Mouse (Mus musculus): ENCODE measurements at regions not wholly inside any gene's neighbourhood (a gene's known extent, or its start where the extent isn't known, plus 50 kb on each side); places are given as distances from the start of the nearest gene placed in this dataset.

- Histone ChIP-seq H3K4me1 (ENCODE audit: control insufficient read depth, insufficient read depth, low read length) (no peaks in the 10 kb centered on the region), H3K4me3 (replicated peaks; ENCODE audit: extremely low read depth, low read depth, low read length) (no peak overlapping the region)
- WGBS, result 71% methylated on average over 9 of the region's 9 CpGs
- DNase-seq, result no peak
- TF ChIP-seq CTCF (IDR thresholded peaks at IDR 0.05; ENCODE audit: insufficient read depth, low read length), result no peak
- TF ChIP-seq POLR2A (IDR thresholded peaks at IDR 0.05; ENCODE audit: borderline replicate concordance, extremely low read depth, low read depth, low read length), result no peak
Observed at GRCm38 (mm10) chr16:78170627-78171605, 130.4 kb upstream of the Cxadr start.

- no peaks in the 10 kb centered on the region for H3K4me1 ChIP-seq (ENCODE audit: control insufficient read depth, insufficient read depth, low read length)
- no peak overlapping the region for H3K4me3 ChIP-seq (replicated peaks; ENCODE audit: extremely low read depth, low read depth, low read length)
- DNase-seq, result no peak
- 68% methylated on average over 3 of the region's 3 CpGs for WGBS
- TF ChIP-seq CTCF (IDR thresholded peaks at IDR 0.05; ENCODE audit: insufficient read depth, low read length) (no peak), POLR2A (IDR thresholded peaks at IDR 0.05; ENCODE audit: borderline replicate concordance, extremely low read depth, low read depth, low read length) (no peak)
Observed at GRCm38 (mm10) chr16:78156876-78157232, 144.4 kb upstream of the Cxadr start.

- DNase-seq, result no peak
- WGBS, result 29% methylated on average over 7 of the region's 7 CpGs
- H3K4me1 ChIP-seq (ENCODE audit: control insufficient read depth, insufficient read depth, low read length), result no peaks in the 10 kb centered on the region
- TF ChIP-seq CTCF (IDR thresholded peaks at IDR 0.05; ENCODE audit: insufficient read depth, low read length) (no peak), POLR2A (IDR thresholded peaks at IDR 0.05; ENCODE audit: borderline replicate concordance, extremely low read depth, low read depth, low read length) (no peak)
- no peak overlapping the region for H3K4me3 ChIP-seq (replicated peaks; ENCODE audit: extremely low read depth, low read depth, low read length)
Observed at GRCm38 (mm10) chr16:78156138-78156875, 145.0 kb upstream of the Cxadr start.

- Histone ChIP-seq H3K4me3 (replicated peaks; ENCODE audit: extremely low read depth, low read depth, low read length) (no peak overlapping the region), H3K4me1 (ENCODE audit: control insufficient read depth, insufficient read depth, low read length) (no peaks in the 10 kb centered on the region)
- DNase-seq, result no peak
- WGBS, result 63% methylated on average over 2 of the region's 2 CpGs
- no peak for TF ChIP-seq CTCF (IDR thresholded peaks at IDR 0.05; ENCODE audit: insufficient read depth, low read length)
- no peak for TF ChIP-seq POLR2A (IDR thresholded peaks at IDR 0.05; ENCODE audit: borderline replicate concordance, extremely low read depth, low read depth, low read length)
Observed at GRCm38 (mm10) chr16:78153899-78154605, 147.2 kb upstream of the Cxadr start.

GRCm38 (mm10) chr16:78144146-78144545, 157.1 kb upstream of the Cxadr start:
- Histone ChIP-seq H3K4me3 (replicated peaks; ENCODE audit: extremely low read depth, low read depth, low read length) (no peak overlapping the region), H3K4me1 (ENCODE audit: control insufficient read depth, insufficient read depth, low read length) (no peaks in the 10 kb centered on the region)
- no peak for TF ChIP-seq CTCF (IDR thresholded peaks at IDR 0.05; ENCODE audit: insufficient read depth, low read length)
- no peak for TF ChIP-seq POLR2A (IDR thresholded peaks at IDR 0.05; ENCODE audit: borderline replicate concordance, extremely low read depth, low read depth, low read length)
- WGBS, result 36% methylated on average over 1 of the region's 1 CpGs
- DNase-seq, result no peak

- WGBS, result 37% methylated on average over 5 of the region's 5 CpGs
- H3K4me1 ChIP-seq (ENCODE audit: control insufficient read depth, insufficient read depth, low read length), result no peaks in the 10 kb centered on the region; the same call in 1 of the 2 replicates
- TF ChIP-seq CTCF (IDR thresholded peaks at IDR 0.05; ENCODE audit: insufficient read depth, low read length) (no peak), POLR2A (IDR thresholded peaks at IDR 0.05; ENCODE audit: borderline replicate concordance, extremely low read depth, low read depth, low read length) (no peak)
- H3K4me3 ChIP-seq (replicated peaks; ENCODE audit: extremely low read depth, low read depth, low read length), result no peak overlapping the region
- DNase-seq, result no peak
Observed at GRCm38 (mm10) chr16:78135501-78135900, 165.8 kb upstream of the Cxadr start.

- H3K4me1 ChIP-seq (ENCODE audit: control insufficient read depth, insufficient read depth, low read length), result no peaks in the 10 kb centered on the region; the same call in 1 of the 2 replicates
- DNase-seq, result no peak
- 64% methylated on average over 7 of the region's 7 CpGs for WGBS
- TF ChIP-seq CTCF (IDR thresholded peaks at IDR 0.05; ENCODE audit: insufficient read depth, low read length) (no peak), POLR2A (IDR thresholded peaks at IDR 0.05; ENCODE audit: borderline replicate concordance, extremely low read depth, low read depth, low read length) (no peak)
- no peak overlapping the region for H3K4me3 ChIP-seq (replicated peaks; ENCODE audit: extremely low read depth, low read depth, low read length)
Observed at GRCm38 (mm10) chr16:78134531-78134930, 166.8 kb upstream of the Cxadr start.

GRCm38 (mm10) chr16:78121668-78122067, 179.6 kb upstream of the Cxadr start:
- no peak for DNase-seq
- TF ChIP-seq POLR2A (IDR thresholded peaks at IDR 0.05; ENCODE audit: borderline replicate concordance, extremely low read depth, low read depth, low read length), result no peak
- TF ChIP-seq CTCF (IDR thresholded peaks at IDR 0.05; ENCODE audit: insufficient read depth, low read length), result no peak
- no peaks in the 10 kb centered on the region for H3K4me1 ChIP-seq (ENCODE audit: control insufficient read depth, insufficient read depth, low read length)
- H3K4me3 ChIP-seq (replicated peaks; ENCODE audit: extremely low read depth, low read depth, low read length), result no peak overlapping the region
- WGBS, result 53% methylated on average over 1 of the region's 1 CpGs

GRCm38 (mm10) chr16:78120346-78120899, 180.9 kb upstream of the Cxadr start:
- Histone ChIP-seq H3K4me1 (ENCODE audit: control insufficient read depth, insufficient read depth, low read length) (no peaks in the 10 kb centered on the region), H3K4me3 (replicated peaks; ENCODE audit: extremely low read depth, low read depth, low read length) (no peak overlapping the region)
- 44% methylated on average over 2 of the region's 2 CpGs for WGBS
- DNase-seq, result no peak
- TF ChIP-seq CTCF (IDR thresholded peaks at IDR 0.05; ENCODE audit: insufficient read depth, low read length) (no peak), POLR2A (IDR thresholded peaks at IDR 0.05; ENCODE audit: borderline replicate concordance, extremely low read depth, low read depth, low read length) (no peak)

All from lung, adult 2 months (tissue).